Mouse (Mus musculus) brain, embryonic 14.5 days (tissue): Measurements from ENCODE around the gene Vmn1r18.

Source experiments
- CTCF ChIP-seq: fragments of 200-500 bp; IDR thresholded peaks from 2 replicates; pipeline ENCODE4 v1.5.1; 2012; ENCODE audit warnings: inconsistent platforms, mild to moderate bottlenecking, moderate library complexity, borderline replicate concordance; ENCODE audit not compliant: insufficient read depth, insufficient read length; ENCODE audit errors: extremely low read depth
- POLR2A ChIP-seq: fragments of 200-500 bp; IDR thresholded peaks from 2 replicates; pipeline ENCODE4 v1.6.1; 2012; ENCODE audit warnings: mild to moderate bottlenecking, inconsistent platforms, borderline replicate concordance; ENCODE audit not compliant: poor library complexity, insufficient read depth, insufficient read length, severe bottlenecking; ENCODE audit errors: extremely low read depth

- TF ChIP-seq CTCF (no peak), POLR2A (no peak)
These were observed 28.1 kb downstream of the Vmn1r18 start for GRCm38 (mm10) chr6:57367496-57367895.
